Mouse (Mus musculus) splenic B cell, adult 2 months (primary cell): ENCODE results near the gene Raf1.

ENCODE experiments used
- DNase-seq: peaks from one replicate; pipeline ENCODE4 v3.0.0-alpha.2; 2011; ENCODE audit warnings: low read depth, low spot score
- H3K27me3 ChIP-seq: 2 replicates; pipeline ENCODE4 v1.6.1; 2012; ENCODE audit warnings: mild to moderate bottlenecking, low read length, moderate library complexity, mixed read lengths; ENCODE audit not compliant: control insufficient read depth, poor library complexity, insufficient read depth, severe bottlenecking
- H3K36me3 ChIP-seq: 2 replicates; pipeline ENCODE4 v1.6.1; 2012; ENCODE audit warnings: mild to moderate bottlenecking, low read length, moderate library complexity, mixed read lengths; ENCODE audit not compliant: control insufficient read depth, poor library complexity, insufficient read depth, severe bottlenecking

The Raf1 gene

GRCm38 (mm10) chr6:115692963-115693730 lies 16.7 kb upstream of the Raf1 start:
- no peaks in the 10 kb centered on the region for H3K27me3 ChIP-seq
- DNase-seq = peak; percentile 52
- no peaks in the 10 kb centered on the region for H3K36me3 ChIP-seq

- H3K36me3 ChIP-seq = no peaks in the 10 kb centered on the region
- H3K27me3 ChIP-seq = no peaks in the 10 kb centered on the region
- no peak for DNase-seq
Measured at GRCm38 (mm10) chr6:115692163-115692950, 15.9 kb upstream of the Raf1 start.

- Histone ChIP-seq H3K27me3 (no peaks in the 10 kb centered on the region), H3K36me3 (no peaks in the 10 kb centered on the region)
- no peak for DNase-seq
Measured at GRCm38 (mm10) chr6:115690105-115690504, 13.7 kb upstream of the Raf1 start.

- DNase-seq = no peak
- no peaks in the 10 kb centered on the region for H3K36me3 ChIP-seq
Measured at GRCm38 (mm10) chr6:115688589-115688988, 12.2 kb upstream of the Raf1 start.

GRCm38 (mm10) chr6:115687753-115688152 lies 11.3 kb upstream of the Raf1 start:
- Histone ChIP-seq H3K27me3 (no peaks in the 10 kb centered on the region), H3K36me3 (no peaks in the 10 kb centered on the region)
- no peak for DNase-seq

More at GRCm38 (mm10) chr6:115688589-115688988, 12.2 kb upstream of the Raf1 start:
- H3K27me3 ChIP-seq = no peaks in the 10 kb centered on the region

- H3K27me3 ChIP-seq = no peaks in the 10 kb centered on the region
- H3K36me3 ChIP-seq = no peaks in the 10 kb centered on the region
- DNase-seq = no peak
Measured at GRCm38 (mm10) chr6:115684851-115685646, 8.6 kb upstream of the Raf1 start.

- DNase-seq = no peak
- Histone ChIP-seq H3K27me3 (no peaks in the 10 kb centered on the region), H3K36me3 (no peaks in the 10 kb centered on the region)
Measured at GRCm38 (mm10) chr6:115684271-115684670, 7.8 kb upstream of the Raf1 start.

GRCm38 (mm10) chr6:115681066-115681465 lies 4.6 kb upstream of the Raf1 start:
- DNase-seq = no peak
- no peaks in the 10 kb centered on the region for H3K27me3 ChIP-seq
- no peaks in the 10 kb centered on the region for H3K36me3 ChIP-seq

- DNase-seq = no peak
- Histone ChIP-seq H3K36me3 (no peaks in the 10 kb centered on the region), H3K27me3 (no peaks in the 10 kb centered on the region)
Measured at GRCm38 (mm10) chr6:115678012-115678411, 1.6 kb upstream of the Raf1 start.

GRCm38 (mm10) chr6:115677441-115677840 lies 1.0 kb upstream of the Raf1 start:
- Histone ChIP-seq H3K27me3 (no peaks in the 10 kb centered on the region), H3K36me3 (no peaks in the 10 kb centered on the region)
- DNase-seq = no peak

GRCm38 (mm10) chr6:115675508-115676336 lies 713 bp downstream of the Raf1 start:
- Histone ChIP-seq H3K27me3 (no peaks in the 10 kb centered on the region), H3K36me3 (no peaks in the 10 kb centered on the region)
- DNase-seq = peak; percentile 41

- no peak for DNase-seq
- Histone ChIP-seq H3K27me3 (no peaks in the 10 kb centered on the region), H3K36me3 (no peaks in the 10 kb centered on the region)
Measured at GRCm38 (mm10) chr6:115675166-115675507, 1.3 kb downstream of the Raf1 start.

- no peaks in the 10 kb centered on the region for H3K36me3 ChIP-seq
Measured at GRCm38 (mm10) chr6:115674316-115674715, 2.1 kb downstream of the Raf1 start.

GRCm38 (mm10) chr6:115672700-115673099 lies 3.7 kb downstream of the Raf1 start:
- no peaks in the 10 kb centered on the region for H3K27me3 ChIP-seq
- no peak for DNase-seq
- H3K36me3 ChIP-seq = no peaks in the 10 kb centered on the region

More at GRCm38 (mm10) chr6:115674316-115674715, 2.1 kb downstream of the Raf1 start:
- H3K27me3 ChIP-seq = no peaks in the 10 kb centered on the region
- no peak for DNase-seq
